Mouse (Mus musculus): Measurements from ENCODE around the gene Lrp2bp.

DNA sequence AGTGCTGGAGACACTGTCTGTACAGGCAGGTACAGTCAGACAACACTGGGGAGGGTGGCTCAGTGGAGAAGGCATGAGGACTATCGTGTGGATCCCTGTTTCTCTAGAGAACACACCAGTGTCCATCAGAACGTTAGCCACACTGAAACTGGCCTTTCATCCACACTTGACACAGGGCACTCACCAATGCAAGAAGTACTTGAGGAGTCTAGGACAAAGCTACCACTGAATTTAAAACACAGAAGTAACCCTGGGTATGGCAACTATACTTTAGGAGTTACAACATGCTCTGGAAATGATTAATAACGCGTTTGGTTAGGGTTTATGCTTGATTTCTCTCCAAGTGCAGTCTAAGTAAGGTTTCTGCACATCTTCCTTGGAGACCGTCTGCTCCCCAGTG is 73.7 kb downstream of the Lrp2bp start:
- TF ChIP-seq POLR2A (IDR thresholded peaks at IDR 0.05; ENCODE audit: borderline replicate concordance, extremely low read depth, low read depth, low read length) (no peak), CTCF (IDR thresholded peaks at IDR 0.05; ENCODE audit: insufficient read depth, low read length) (no peak)

Measured in lung, adult 2 months (tissue).